Mouse (Mus musculus): ENCODE results near the gene Vsig10. TPM values are rescaled to one million over a fixed set of nuclear protein-coding genes. Genes with fewer than 3 reads are reported as not detected.
"Not testable (repeated sequence)": the region's sequence is repeated elsewhere in the genome, so short reads cannot be mapped to it uniquely, and the experiment has no call there.

Gene Vsig10
- total RNA-seq, 4 experiments from 2014 or later, result 22.2 to 64.9 (median 42.7) TPM

DNA sequence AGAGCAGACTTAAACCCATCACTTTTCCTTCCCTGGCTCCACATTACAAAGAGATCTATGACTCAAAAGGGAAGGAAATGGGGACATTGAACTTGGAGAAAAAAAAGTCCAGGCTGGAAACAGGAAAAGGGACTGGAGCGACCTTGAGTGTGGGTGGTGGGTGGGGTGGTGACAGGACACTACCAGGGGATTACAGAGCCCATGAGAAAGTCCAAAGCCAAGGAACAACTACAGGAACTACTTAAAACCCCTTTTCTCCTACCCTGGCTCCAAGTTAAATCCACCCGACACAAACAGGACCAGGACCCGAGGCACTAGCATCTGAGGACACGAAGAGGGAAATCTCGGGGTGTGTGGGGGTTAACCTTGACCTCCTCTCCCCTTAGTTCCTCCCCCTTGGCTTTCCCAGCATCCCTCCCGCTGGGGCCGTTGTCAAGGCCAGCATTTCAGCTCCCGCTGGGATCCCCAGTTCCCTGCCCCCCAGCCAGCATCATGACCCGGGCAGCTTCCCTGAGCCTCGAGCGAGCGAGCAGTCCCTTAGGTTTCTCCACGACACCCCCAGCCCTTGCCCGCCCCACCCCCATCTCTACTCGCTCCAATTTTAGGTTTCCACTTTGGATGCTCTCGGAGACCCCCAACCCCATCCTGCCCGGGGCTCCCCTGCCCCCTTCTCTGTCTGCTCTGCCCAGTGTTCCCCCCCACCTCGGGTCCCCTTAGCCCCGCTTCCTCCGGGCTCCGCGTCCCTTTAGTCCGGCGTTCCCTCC, 37.7 kb downstream of the Vsig10 start:
- DNase-seq, result peak; percentile 83

DNA sequence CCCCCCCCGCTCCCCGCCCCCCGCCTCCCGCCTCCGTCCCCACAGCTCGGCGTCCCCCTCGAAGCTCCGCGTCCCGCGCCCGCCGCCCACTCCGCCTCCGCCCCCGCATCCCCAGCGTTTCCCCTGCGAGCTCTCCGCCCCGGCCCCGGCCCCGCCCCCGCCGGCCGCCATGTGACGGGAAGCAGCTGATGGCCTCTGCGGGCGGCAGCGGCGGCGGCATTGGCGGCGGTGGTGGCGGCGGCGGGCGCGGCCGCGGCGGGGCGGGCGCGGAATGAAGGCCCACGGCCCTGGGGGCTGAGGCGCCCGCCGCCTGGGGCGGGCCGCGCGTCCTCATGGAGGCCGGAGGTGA, 38.2 kb downstream of the Vsig10 start, which contains the start of gene Wsb2:
Wsb2 (plus strand) TSS at position 176 of the 349 bp plus-strand sequence.
- DNase-seq, result peak; percentile 75

DNA sequence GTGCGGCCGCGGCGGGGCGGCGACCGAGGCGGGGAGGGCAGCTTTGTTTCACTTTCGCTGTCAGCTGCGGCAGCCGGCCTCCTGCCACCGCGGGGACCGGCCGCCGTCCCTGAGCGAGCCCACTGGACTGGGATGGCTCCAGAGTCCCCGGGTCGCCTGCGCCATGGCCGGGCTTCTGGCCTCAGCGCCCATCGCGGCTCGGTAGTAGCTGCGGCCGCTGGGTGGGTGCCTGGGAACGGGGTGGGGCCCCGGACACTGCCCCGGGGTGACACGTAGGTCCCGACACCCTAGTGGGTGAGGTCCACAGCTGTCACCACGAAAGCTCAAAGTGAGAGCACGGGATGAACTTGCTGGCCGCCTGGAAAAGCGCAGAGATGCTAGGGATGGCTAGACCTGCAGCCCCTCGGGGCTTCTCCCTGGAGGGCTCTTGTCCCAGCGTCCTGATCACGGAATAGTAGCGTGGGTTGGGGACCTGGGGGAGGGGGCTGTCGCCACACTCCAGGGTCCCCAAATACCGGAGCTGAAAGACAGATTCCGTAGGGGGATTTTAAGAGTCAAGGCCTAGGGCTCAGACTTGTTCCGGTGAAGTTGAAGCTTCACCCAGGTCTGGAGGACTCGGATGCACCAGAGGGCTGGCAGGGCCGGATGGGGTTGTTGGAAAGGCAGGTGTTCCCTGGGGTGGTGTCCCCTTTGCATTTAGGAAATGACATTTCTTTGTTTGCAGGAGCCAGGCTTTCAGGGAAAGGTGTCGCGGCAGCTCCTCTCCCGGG, 38.8 kb downstream of the Vsig10 start:
- peak; percentile 49 for DNase-seq

DNA sequence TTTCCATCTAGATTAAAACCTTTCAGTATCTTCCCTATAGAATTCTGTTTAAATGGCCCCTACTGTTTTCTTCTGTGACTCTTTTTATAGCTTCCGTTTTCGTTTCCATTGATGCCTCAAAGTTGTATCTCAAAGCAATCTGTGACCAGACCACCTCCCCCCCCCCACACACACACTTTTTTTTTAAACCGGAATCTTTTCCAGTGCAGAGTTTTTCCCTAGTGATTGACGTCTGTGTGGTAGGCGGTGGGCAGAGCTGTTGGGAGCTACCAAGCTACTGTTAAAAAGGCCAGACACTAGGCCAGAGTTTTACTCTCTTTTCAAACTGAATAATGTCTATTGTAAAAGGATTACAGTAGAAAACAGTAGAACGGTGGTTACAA, 39.4 kb downstream of the Vsig10 start:
- DNase-seq, result no peak

DNA sequence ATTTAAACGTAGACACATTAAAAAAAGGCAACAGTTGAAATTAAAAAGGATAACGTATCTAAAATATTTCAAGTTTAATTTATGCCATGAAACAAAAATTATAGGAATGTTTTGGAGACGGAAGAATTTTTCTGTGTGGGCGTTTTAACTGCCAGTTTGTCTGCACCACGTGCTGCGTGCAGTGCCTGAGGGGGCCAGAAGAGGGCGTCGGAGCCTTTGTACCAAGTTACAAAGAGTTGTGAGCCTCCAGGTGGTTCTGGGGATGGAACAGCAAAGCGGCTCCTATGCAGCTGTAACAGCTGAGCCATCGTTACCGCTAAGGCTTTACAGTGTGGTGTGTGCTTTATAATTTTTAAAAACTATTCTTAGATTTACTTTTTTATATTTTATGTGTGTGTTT, 39.8 kb downstream of the Vsig10 start:
- peak; percentile 54 for DNase-seq

DNA sequence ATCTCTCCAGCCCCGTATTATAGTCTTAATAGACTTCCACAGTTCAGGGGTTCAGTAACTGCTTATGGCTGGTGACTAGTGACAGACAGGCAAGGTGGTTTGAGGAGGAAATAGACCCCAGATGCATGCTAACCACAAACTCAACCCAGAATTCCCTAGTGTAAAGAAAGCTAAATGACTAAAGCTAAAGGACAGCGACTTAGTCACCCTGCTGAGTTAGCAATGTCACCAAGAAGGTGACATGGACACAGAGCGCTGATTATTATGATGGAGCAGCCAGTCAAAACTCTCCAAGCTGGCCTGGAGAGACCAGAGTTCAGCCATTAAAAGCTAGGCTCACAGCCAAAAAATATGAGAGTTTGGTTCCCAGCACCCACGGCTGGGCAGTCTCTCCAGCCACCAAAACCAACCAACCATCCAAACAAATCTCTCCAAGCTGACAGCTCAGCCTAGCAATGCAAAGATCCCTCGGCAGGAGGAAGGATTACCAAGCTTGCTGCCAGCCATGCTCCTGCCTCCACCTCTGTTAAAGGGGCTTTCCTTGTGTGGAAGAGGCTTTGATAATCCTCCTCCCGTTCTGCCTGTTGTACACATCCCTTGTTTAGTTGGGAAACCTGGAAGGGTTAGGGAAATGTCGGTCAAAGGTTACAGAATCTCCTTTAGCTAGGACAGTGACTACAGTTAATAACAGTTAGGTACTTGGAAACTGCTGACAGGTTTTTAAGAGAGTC, 40.8 kb downstream of the Vsig10 start:
- DNase-seq, result no peak

DNA sequence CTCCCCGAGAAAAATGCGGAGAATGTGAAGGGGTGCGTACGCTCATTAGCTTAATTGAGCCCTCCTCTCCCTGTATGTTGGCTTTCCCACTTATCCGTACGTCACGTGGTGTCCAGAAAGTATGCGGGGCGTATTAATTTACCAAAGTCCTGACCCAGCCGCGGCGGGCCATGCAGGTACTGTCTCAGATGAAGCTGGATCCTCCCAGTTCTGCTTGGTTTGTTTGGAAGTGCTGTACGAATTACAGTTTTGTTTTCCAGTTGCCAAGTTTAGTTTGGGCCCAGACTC, 41.3 kb downstream of the Vsig10 start:
- DNase-seq, result no peak

DNA sequence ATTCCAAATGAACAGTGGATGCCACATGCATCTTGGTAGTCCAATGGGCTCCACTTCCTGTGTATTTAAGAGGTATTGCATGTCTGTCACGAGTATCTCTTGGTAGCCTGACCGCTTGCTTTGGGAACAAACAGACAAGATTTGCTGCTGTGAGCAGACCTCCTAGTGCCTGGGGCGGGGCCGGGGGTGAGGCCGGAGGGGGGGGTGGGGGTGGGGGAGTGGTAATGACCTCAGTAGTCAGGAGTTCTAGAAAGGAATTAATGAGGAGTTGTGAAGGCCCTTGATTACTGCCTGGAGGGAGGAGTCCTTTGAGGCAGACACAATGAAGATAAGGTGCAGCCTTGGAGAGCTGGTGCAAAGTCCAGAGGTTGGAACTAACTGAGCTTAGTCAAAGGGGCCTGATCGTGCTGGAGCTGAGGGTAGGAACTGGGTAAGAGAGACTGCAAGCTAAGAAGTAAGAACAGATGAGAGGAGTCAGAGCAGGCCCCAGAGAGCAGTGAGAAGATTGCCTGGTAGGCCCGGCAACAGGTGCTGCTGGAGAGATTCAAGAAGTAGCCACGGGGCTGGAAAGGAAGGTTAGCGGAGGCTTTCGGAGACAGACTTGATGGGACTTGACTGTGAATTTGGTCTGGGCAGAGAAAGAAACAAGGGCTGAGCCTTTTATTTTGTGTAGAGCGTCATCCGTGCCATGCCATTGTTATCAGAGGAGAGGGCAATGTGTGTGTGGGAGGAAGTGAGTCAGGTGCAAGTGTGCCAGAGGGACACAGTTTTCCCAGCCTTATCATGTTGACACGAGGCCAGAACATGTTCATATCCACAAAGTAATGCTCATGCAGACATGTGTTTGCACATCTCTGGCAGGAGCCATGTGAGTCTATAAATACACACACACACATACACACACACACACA, 42.0 kb downstream of the Vsig10 start:
- DNase-seq, result peak; percentile 52

DNA sequence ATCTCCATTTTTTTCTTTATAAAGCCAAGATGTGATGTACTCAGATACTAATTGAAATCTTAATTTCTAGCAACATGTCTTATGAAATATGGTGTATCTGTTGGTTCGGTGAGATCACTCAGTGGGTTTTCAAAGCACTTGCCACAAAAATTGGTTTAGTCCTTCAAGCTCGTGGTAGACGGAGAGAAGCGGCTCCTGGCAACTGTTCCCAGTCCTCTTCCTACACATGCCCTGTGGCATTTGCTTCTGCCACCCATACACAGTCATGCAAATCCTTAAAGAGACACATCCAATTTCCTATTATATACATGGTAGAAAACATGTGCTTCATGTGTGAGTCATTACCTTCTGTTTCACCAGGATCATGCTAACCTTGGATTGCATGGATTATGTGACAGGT, 42.7 kb downstream of the Vsig10 start:
- DNase-seq, result no peak

DNA sequence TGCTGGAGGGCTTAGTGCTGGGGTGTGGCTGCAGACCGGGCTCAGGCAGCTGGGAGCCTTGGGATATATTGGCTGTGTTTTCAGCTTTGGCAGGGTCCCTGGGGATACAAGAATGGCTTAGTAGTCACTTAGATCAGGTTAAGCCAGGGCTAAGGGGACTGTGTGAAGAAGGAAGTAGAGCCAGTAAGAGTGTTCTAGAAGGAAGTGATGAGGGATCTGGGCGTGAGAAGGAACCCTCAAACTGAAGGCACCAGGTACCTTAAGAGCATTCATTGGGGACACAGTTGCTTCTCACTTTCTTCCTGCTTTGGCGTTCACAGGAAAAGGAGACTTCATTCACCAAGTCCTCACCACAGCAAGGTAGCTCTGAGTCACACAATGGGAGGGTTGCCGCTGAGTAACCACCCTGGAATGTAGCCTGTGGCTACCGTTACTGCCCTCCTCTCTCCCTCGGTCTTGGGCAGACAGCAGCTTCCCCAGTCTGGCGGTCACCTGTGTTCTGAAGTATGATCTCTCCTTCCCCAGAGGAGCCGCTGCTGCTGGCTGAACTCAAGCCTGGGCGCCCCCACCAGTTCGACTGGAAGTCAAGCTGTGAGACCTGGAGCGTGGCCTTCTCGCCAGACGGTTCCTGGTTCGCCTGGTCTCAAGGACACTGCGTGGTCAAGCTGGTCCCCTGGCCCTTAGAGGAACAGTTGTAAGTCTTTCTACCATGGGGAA, 44.3 kb downstream of the Vsig10 start:
- peak; percentile 67 for DNase-seq

DNA sequence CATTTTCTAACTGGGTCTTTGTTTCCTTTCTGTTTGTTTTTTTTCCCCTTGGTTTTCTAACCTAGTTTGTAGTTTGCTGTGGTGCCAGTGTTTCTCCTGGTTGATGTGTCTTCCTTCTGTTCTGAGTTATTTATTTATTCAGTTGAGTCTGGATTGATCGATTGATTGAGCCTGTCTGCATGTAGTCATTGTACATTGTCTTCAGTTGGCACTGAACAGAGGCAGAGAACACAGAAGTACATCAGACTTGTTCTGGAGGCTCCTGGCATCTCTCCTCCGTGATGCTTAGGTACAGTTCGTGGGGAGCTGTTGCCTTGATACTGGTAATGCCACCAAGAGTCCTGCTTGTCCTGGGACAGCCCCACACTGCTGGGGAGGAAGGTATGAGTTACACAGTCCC, 45.9 kb downstream of the Vsig10 start:
- no peak for DNase-seq

DNA sequence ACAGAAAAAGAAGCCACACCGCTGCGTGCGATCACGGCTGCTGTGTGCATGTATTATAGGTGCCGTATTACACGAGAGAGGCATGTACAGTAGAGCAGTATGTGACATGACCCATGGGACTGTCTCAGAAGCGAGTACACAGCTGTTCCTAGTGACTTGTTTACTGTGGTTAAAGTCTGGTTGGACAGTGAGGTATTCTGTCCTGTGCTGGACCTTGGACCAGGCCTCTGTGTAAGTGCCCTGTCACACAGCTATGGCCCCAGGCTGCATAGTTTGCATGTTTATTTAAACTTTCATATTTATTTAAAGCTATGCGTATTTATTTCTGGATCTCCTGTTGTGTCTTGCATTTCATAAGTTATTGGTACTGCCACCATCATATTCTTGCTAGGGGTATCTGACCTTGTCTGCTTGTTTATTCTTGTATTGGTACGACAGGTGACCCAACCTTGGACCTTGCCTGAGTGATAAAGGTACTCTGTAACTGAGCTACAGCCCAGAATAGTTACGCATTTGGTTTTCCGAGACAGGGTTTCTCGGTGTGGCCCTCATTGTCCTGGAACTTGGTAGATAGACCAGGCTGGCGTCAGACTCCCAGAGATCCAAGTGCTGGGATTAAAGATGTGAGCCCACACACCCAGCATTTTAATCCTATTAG, 47.1 kb downstream of the Vsig10 start:
- no peak for DNase-seq

DNA sequence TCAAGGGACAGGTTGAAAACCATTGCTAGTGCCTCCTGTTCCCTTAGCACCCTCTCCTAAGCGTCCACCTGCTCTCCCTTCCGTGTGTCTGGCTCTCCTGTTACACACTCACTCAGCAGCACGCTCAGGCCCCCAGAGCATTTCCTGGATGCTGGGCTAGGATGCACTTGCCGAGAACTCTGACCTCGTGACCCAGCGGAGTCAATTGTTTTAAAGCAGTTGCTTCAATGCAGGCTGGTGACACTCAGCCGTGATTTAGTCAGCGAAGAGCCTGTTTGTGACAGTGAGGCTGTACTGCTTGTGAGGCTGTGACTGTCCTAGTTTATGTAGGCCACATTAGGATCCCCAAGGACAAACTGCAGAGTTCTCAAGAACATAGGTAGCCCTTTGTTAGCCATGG, 48.3 kb downstream of the Vsig10 start:
- no peak for DNase-seq

DNA sequence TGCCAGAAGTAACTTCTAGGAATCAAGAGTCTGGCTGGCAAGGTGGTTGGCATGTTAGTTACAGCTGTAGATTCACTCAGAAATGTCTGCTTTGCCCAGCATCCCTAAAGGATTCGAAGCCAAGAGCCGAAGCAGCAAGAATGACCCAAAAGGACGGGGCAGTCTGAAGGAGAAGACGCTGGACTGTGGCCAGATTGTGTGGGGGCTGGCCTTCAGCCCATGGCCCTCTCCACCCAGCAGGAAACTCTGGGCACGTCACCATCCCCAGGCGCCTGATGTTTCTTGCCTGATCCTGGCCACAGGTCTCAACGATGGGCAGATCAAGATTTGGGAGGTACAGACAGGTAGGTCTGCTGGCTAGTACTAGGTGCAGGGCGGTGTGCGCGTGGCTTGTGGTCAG, 51.7 kb downstream of the Vsig10 start:
- DNase-seq, result no peak

DNA sequence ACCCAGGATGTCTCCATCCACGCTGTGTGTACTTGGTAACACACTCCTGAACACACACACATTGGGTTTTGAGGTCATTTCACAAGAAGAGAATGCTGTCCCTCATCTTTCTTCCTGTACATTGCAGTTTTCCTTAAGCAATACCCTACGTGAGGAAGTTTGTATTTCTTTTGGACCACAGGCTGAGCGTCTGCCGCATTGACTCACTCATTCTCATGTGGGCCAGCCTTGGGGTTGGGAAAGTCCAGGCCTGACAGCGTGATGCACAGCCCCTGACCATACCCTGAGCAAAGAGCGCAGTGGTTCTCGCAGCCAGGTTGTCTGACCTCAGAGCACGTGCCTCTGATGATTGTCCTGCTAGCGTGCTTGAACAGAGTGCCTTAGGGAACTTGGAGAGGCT, 54.5 kb downstream of the Vsig10 start:
- no peak for DNase-seq

DNA sequence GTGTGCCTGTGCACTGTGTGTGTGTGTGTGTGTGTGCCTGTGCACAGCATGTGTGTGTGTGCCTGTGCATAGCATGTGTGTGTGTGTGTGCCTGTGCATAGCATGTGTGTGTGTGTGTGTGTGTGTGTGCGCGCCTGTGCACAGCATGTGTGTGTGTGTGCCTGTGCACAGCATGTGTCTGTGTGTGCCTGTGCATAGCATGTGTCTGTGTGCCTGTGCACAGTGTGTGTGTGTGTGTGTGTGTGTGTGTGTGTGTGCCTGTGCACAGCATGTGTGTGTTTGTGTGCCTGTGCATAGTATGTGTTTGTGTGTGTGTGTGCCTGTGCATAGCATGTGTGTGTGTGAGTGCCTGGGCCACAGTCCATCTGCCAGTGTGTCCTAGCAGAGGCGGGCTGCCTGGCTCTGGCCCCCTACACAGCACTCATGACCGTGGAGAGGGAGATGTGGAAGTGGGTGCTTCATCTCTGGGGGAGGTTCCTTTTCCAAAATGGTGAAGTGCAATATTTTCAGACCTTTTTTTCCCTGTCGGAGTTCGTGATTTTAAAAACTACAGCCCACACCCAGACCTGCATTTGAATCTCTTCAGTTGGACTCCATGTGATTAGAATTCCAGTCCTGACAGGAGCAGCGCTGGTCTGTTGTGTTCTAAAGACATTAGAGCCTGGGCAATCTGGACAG, 55.6 kb downstream of the Vsig10 start:
- DNase-seq, result no peak

DNA sequence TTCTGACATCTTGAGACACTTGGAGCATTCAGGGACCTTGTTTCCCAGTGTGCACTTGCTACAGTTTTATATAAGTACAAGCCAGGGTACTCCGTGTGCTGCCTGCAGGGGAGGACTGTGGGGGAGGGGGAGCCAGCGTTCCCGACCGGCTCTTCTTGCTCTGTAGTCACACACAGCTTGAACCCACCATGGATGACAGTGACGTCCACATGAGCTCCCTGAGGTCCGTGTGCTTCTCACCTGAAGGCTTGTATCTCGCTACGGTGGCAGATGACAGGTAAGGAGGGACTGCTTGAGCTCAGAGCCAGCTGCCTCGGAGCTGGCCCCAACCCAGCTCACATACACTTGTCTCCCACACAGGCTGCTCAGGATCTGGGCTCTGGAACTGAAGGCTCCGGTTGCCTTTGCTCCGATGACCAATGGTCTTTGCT, 57.5 kb downstream of the Vsig10 start:
- no peak for DNase-seq

DNA sequence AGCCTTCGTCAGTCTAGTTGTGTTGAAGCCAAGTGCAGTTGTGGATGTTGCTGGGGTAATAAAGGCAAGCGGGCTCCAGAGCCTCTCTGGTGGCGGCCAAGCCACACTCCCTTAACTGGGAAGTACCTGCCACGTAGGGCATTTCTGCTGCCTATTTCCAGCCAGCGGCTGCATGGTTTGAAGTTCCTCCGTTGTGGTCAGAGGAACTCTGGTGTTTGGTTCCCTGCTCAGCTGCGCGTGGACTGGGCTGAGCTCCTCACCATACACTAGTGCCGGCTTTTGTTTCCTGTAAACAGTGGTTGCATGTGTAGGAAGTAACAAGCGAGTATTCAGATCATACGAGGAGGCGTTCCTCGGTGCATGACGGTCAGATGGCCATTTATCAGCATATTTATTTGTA, 58.8 kb downstream of the Vsig10 start:
- not testable (repeated sequence) for DNase-seq

DNA sequence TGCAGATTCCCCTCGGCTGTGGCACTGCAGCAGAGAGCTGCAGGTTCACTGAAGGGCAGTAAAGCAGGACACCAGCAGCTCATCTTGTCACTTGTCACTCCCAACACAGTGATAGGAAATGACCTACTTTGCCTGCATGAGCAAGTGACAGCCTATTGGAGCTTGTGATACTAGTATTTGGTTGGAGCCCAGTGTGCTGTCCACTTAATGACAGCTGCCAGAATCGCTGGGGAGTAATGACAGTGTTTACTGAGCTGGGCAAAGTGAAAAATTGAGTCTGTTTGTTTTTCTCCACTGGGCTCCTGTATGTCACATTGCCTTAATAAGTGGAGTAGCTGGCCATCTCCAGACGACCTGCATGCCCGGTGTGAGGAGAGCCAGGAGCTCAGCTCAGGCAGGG, 61.3 kb downstream of the Vsig10 start:
- DNase-seq, result no peak

DNA sequence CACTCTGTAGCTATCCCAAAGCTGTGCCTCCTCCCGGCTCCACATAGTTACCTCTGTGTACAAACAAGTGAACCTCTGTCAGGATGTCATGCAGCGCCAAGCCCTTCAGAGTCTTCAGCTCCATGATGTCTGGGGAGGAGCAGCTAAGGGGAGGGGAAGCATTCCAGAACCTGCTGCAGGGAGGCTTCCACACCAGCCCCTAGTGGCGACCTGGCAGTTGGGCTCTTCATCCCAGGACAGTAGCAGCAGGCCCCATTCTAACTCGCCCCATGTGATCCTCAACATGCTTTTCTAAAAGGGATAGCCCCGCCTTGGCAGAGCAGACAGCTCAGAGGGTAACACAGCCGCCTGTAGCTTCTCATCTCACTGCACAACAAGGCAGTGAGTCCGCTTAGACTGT, 62.9 kb downstream of the Vsig10 start:
- no peak for DNase-seq

DNA sequence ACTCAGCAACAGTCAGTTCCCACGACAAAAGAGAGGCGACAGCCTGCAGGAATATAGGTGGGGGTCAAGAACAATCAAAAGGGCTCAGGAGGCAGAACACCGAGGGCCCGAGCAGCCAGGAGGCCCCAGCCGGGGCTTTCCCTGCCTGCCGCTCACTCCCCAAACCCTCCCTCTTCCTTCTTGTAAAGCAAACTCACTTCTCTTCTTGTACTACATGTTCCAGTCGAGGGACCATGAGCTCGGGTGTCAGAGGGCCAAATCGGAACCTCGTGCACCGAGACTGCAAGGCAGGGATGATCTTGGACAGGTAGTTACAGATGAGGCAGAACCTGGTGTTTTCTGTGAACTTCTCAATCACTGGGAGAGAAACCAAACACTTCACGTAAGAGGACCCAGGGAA, 64.3 kb downstream of the Vsig10 start:
- no peak for DNase-seq
